Mouse (Mus musculus) ES-E14 (cell line): Measurements from ENCODE around the gene Arl11. TPM values are rescaled to one million over a fixed set of nuclear protein-coding genes. Genes with fewer than 3 reads are reported as not detected.

Experiments used
- DNase-seq: peaks from one replicate; pipeline ENCODE4 v3.0.0-alpha.2; 2013; ENCODE audit warnings: low read depth, low spot score
- H3K27ac ChIP-seq: 2 replicates; pipeline ENCODE4 v1.5.1; 2012; ENCODE audit warnings: low read depth, mild to moderate bottlenecking, low read length, moderate library complexity, mixed read lengths; ENCODE audit not compliant: poor library complexity, insufficient read depth, severe bottlenecking
- H3K36me3 ChIP-seq: 2 replicates; pipeline ENCODE4 v1.6.1; 2012; ENCODE audit warnings: mild to moderate bottlenecking, low read length, moderate library complexity, mixed read lengths; ENCODE audit not compliant: control insufficient read depth, poor library complexity, insufficient read depth, severe bottlenecking
- H3K4me1 ChIP-seq, 2 experiments: fragments of 150-350 bp in 1 of 2; sonication (generic) in 1 of 2; 2 replicates each; pipeline ENCODE4 v1.6.1; 2012; ENCODE audit warnings: low read length in 2 of 2, mild to moderate bottlenecking in 1 of 2, mixed read lengths in 1 of 2; ENCODE audit not compliant: control insufficient read depth in 2 of 2, insufficient read depth in 2 of 2, poor library complexity in 1 of 2
- H3K4me3 ChIP-seq, 2 experiments: fragments of 150-350 bp in 1 of 2; sonication (generic) in 1 of 2; 2 replicates each; pipeline ENCODE4 v1.5.1; 2012; ENCODE audit warnings: low read length in 2 of 2, low read depth in 1 of 2, mild to moderate bottlenecking in 1 of 2, mixed read lengths in 1 of 2; ENCODE audit not compliant: insufficient read depth in 1 of 2, poor library complexity in 1 of 2, severe bottlenecking in 1 of 2
- H3K9ac ChIP-seq: 2 replicates; pipeline ENCODE4 v1.6.1; 2012; ENCODE audit warnings: low read depth, mild to moderate bottlenecking, low read length, mixed read lengths; ENCODE audit not compliant: poor library complexity, insufficient read depth, severe bottlenecking
- H3K9me3 ChIP-seq: fragments of 150-350 bp; sonication (generic); 2 replicates; pipeline ENCODE4 v1.6.1; 2012; ENCODE audit warnings: low read depth, mild to moderate bottlenecking, low read length; ENCODE audit not compliant: control insufficient read depth, insufficient read depth
- CHD2 ChIP-seq: IDR thresholded peaks from 2 replicates; pipeline ENCODE4 v1.6.1; 2014; ENCODE audit warnings: mild to moderate bottlenecking, low read depth, low read length, inconsistent platforms
- HCFC1 ChIP-seq: IDR thresholded peaks from 2 replicates; pipeline ENCODE4 v1.6.1; 2012; ENCODE audit warnings: low read length, inconsistent platforms, borderline replicate concordance; ENCODE audit not compliant: insufficient read depth
- MAFK ChIP-seq: IDR thresholded peaks from 2 replicates; pipeline ENCODE4 v1.6.1; 2014; ENCODE audit warnings: mild to moderate bottlenecking, low read depth, low read length, inconsistent platforms; ENCODE audit not compliant: insufficient read depth
- ZC3H11A ChIP-seq: IDR thresholded peaks from 2 replicates; pipeline ENCODE4 v1.6.1; 2012; ENCODE audit warnings: low read depth, mild to moderate bottlenecking, inconsistent platforms, low read length, borderline replicate concordance
- ZNF384 ChIP-seq: IDR thresholded peaks from 2 replicates; pipeline ENCODE4 v1.6.1; 2012; ENCODE audit warnings: low read depth, low read length, inconsistent platforms
- in situ Hi-C, 2 experiments: fragments of 600-800 bp; cut with MboI; formaldehyde crosslinking; loops; one replicate each; pipeline ENCODE4 v1.15.1; 2025; ENCODE audit warnings: low sequenced_read_pairs in 2 of 2, inconsistent platforms in 1 of 2; ENCODE audit not compliant: unreplicated experiment in 2 of 2
- total RNA-seq: library from RNA; depleted of rRNA; stranded (reverse); fragments of 300-350 nt; gene quantifications from 2 replicates; pipeline ENCODE4 v1.2.3, GENCODE M21; 2012

Arl11 gene
- total RNA-seq, 1 experiment = not detected

DNA sequence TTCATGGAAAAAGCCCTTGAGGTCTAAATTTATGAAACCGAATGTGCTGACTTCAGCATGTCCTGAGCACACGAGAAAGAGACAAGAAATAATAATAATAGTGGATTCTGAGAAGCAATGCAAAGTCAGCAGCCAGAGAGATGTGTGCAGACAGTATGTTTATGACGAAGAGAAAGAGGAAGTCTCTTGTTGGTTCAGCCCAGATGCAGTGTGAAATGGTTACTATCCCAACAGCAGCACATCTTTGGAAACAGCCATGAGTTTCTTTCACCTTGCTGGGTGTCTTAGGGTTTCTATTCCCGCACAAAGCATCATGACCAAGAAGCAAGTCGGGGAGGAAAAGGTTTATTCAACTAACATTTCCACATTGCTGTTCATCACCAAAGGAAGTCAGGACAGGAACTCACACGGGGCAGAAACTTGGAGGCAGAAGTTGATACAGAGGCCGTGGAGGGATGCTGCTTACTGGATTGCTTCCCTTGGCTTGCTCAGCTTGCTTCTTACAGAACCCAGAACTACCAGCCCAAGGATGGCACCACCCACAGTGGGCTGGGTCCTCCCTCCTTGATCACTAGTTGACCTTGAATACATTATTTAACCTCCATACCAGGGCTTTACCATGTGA lies 30.8 kb upstream of the Arl11 start:
- H3K9ac ChIP-seq = no peak overlapping the region
- H3K9me3 ChIP-seq = no peaks in the 10 kb centered on the region
- H3K4me1 ChIP-seq = peaks cover 0 to 4% of the 10 kb centered on the region in 2 experiments; a peak in 1 of 4 replicates
- DNase-seq = no peak
- in situ Hi-C loops = no loop called here
- H3K36me3 ChIP-seq = no peaks in the 10 kb centered on the region
- TF ChIP-seq ZNF384 (no peak), CHD2 (no peak), HCFC1 (no peak), ZC3H11A (no peak), MAFK (no peak)
- H3K4me3 ChIP-seq = no peak overlapping the region
- H3K27ac ChIP-seq = no peak overlapping the region

DNA sequence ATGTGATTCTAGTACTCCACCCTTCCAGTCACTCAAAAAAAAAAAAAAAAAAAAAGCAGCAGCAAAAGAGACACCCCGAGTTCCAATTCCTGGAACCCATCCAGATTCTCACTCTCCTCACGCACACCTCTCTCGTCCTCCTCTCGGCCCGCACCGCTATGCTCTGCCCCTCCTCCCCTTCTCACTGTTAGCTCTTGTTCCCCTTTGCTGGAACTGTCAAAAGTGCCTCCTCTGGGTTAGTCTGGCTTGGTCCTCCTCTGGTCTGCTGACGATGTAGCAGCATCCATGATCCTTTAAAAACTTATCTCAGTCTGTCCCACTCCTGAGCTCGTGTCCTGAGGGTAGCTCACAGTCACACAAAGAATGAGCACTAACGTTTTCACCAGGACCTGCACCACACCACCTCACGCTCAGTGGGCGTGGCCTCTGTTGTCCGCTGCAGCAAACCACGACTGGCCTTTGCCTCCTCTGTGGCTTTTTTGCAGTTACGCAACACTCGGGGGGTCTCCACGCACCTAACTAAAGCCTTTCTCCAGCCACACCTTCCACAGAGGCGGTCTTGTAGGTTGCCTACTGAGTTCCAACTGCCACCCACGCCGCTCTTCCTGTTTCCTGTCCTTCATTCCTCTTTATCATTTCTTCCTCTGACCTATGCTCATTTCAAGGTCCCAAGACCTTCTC lies 20.8 kb upstream of the Arl11 start:
- H3K27ac ChIP-seq = no peak overlapping the region

GRCm38 (mm10) chr14:61290664-61291063 lies 18.9 kb upstream of the Arl11 start:
- DNase-seq = no peak
- no peaks in the 10 kb centered on the region for H3K36me3 ChIP-seq
- H3K27ac ChIP-seq = no peak overlapping the region
- no peak overlapping the region for H3K9ac ChIP-seq
- in situ Hi-C loops = loop anchor here in 1 of 2 experiments (10.0 kb wide), 1 partner anchor 496 kb away; no protein-coding TSS in a partner anchor
- no peaks in the 10 kb centered on the region for H3K4me1 ChIP-seq
- no peak overlapping the region for H3K4me3 ChIP-seq
- TF ChIP-seq ZC3H11A (no peak), ZNF384 (no peak), HCFC1 (no peak), CHD2 (no peak), MAFK (no peak)
- H3K9me3 ChIP-seq = no peaks in the 10 kb centered on the region

More for the DNA sequence above, 20.8 kb upstream of the Arl11 start:
- TF ChIP-seq MAFK (no peak), CHD2 (no peak), HCFC1 (no peak), ZC3H11A (no peak), ZNF384 (no peak)
- H3K4me3 ChIP-seq = no peak overlapping the region
- in situ Hi-C loops = no loop called here
- no peaks in the 10 kb centered on the region for H3K36me3 ChIP-seq
- H3K9me3 ChIP-seq = no peaks in the 10 kb centered on the region
- no peak for DNase-seq
- H3K4me1 ChIP-seq = no peaks in the 10 kb centered on the region
- no peak overlapping the region for H3K9ac ChIP-seq

- TF ChIP-seq ZC3H11A = peak; percentile 61
- no peak for TF ChIP-seq ZNF384
- TF ChIP-seq CHD2 = no peak
- no peak for TF ChIP-seq MAFK
- 0 out of 2 replicates have a peak, but pooled peaks have one; percentile 33 for TF ChIP-seq HCFC1
- Histone ChIP-seq H3K27ac (no peak overlapping the region), H3K9ac (no peak overlapping the region), H3K4me3 (no peak overlapping the region; a peak in 1 of 4 replicates), H3K36me3 (no peaks in the 10 kb centered on the region), H3K9me3 (no peaks in the 10 kb centered on the region), H3K4me1 (no peaks in the 10 kb centered on the region)
- in situ Hi-C loops = loop anchor here in 1 of 2 experiments (10.0 kb wide), 1 partner anchor 499 kb away; no protein-coding TSS in a partner anchor
- peak; percentile 70 for DNase-seq
Observed at GRCm38 (mm10) chr14:61293884-61294737, 15.4 kb upstream of the Arl11 start.
